Mouse (Mus musculus) natural killer cell, adult 2 months (primary cell): ENCODE data around the gene Apod.

ENCODE experiments used
- DNase-seq, 2 experiments: peaks; one replicate each; pipeline ENCODE4 v3.0.0; 2022; ENCODE audit warnings: low spot score in 2 of 2

The Apod gene

GRCm38 (mm10) chr16:31281981-31282380, 32.6 kb downstream of the Apod start:
- no peak for DNase-seq

GRCm38 (mm10) chr16:31280176-31280575, 34.4 kb downstream of the Apod start:
- no peak for DNase-seq

- DNase-seq = no peak
These were observed 36.0 kb downstream of the Apod start for GRCm38 (mm10) chr16:31278581-31278980.

- no peak for DNase-seq
These were observed 36.5 kb downstream of the Apod start for GRCm38 (mm10) chr16:31278081-31278480.

GRCm38 (mm10) chr16:31276962-31277361, 37.6 kb downstream of the Apod start:
- DNase-seq = no peak

GRCm38 (mm10) chr16:31276539-31276938, 38.1 kb downstream of the Apod start:
- DNase-seq = no peak

- peak; percentile 85 to 92 for DNase-seq
These were observed 39.7 kb downstream of the Apod start, which contains the start of gene Ppp1r2 for GRCm38 (mm10) chr16:31274674-31275460. TSS of gene Ppp1r2 (minus strand) at chr16:31275277.

- no peak for DNase-seq
These were observed 40.5 kb downstream of the Apod start for GRCm38 (mm10) chr16:31274084-31274483.

- no peak for DNase-seq
These were observed 47.9 kb downstream of the Apod start for GRCm38 (mm10) chr16:31266692-31267091.

- DNase-seq = no peak
These were observed 58.5 kb downstream of the Apod start for GRCm38 (mm10) chr16:31256151-31256550.

- DNase-seq = no peak
These were observed 58.9 kb downstream of the Apod start for GRCm38 (mm10) chr16:31255685-31256084.

GRCm38 (mm10) chr16:31249401-31249800, 65.2 kb downstream of the Apod start:
- DNase-seq = no peak

- no peak for DNase-seq
These were observed 65.9 kb downstream of the Apod start for GRCm38 (mm10) chr16:31248717-31249116.

GRCm38 (mm10) chr16:31247442-31247841, 67.2 kb downstream of the Apod start:
- DNase-seq = no peak
